In the genomic region with DNA sequence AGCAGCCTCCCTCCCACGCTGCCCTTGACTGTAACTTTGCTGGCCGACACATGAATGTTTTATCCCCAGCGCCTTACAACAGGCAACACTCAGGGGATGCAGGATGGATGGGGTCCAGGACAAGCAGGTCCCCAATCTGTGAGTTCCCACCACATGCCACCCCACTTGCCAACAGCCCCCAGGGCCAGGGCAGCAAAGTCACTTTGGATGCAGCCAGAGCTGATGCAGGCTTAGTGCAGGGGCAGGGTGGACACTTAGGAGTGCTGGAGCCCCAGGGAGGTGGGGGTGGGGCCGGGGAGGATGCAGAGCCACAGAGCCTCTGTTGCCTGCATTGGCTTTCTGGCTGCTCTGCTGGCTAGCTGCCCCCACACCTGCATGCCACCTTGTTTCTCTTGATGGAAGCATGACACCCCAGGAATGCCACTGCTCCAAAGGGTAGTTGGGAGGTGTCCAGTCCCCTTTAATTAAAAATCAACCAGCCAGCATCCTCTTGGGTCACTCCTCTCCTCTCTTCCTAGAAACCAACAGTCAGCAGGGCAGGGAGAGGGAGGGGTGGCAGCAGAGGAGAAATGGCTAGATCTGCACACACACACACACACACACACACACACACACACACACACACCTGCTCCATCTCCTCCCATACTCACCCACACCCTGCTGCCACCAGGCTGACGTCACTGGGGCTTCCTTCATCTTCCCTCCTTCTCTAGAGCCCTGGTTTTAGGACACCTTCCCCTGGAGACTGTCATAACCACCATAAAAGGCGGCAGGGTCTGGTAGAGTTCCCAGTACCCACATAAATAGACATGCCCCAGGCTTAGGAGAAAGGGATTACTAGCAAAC, we compare ENCODE assay signal across 16 mouse cellular contexts. TPM values are rescaled to one million over a fixed set of nuclear protein-coding genes. Genes with fewer than 3 reads are reported as not detected.
A peak's percentile ranks its signal among the peaks of the same experiment; 100 is the strongest.
DNase-seq lines count a peak whose midpoint lies in the region; ATAC-seq and TF ChIP-seq lines count a peak whose summit lies in the region.
"Had no signal": no experiment of that assay in that cellular context is flagged by ENCODE, and none has a peak within 500 bp of the region (broad histone marks: within the 10 kb centered on the region; RNA-seq: fewer than 3 reads in every experiment).

No protein-coding gene starts in this region.

- H3K4me2 ChIP-seq in kidney, embryonic 14.5 days (replicated peaks; ENCODE audit: low read depth, low read length), result no peak overlapping the region
- H3K4me2 ChIP-seq in midbrain, embryonic 13.5 days (replicated peaks), result no peak overlapping the region
- H3K4me2 ChIP-seq in midbrain, embryonic 16.5 days (ENCODE audit: low read length), result no peak overlapping the region
- H3K4me2 ChIP-seq: embryonic facial prominence, embryonic 13.5 days; limb, embryonic 15.5 days had no signal

- WGBS in cerebellum, adult 2 months, result 29% methylated on average over 6 of the region's 6 CpGs
- 69% methylated on average over 6 of the region's 6 CpGs for WGBS in kidney, embryonic 14.5 days
- 67% methylated on average over 6 of the region's 6 CpGs for WGBS in midbrain, embryonic 13.5 days
- 59% methylated on average over 6 of the region's 6 CpGs for WGBS in midbrain, embryonic 16.5 days

- no peak for DNase-seq in cerebellum, adult 2 months
- DNase-seq in cerebellum, adult 9-10 months, result no peak
- peak; percentile 21 for DNase-seq in kidney, adult 11 months
- peak; percentile 70 to 73 for DNase-seq in right cerebral cortex, postnatal 10 days (ENCODE audit: low spot score in 2 of 2)
- no peak for DNase-seq in adrenal gland, postnatal 10 days
- DNase-seq: adrenal gland, postnatal 25 days; heart, adult 2 months; lung, adult 18-20 months; lung, postnatal 4 days; thymus, postnatal 4 days had no signal

- peak overlapping the region; percentile 32; the same call in 1 of the 2 replicates for H3K27ac ChIP-seq in cerebellum, adult 2 months (ENCODE audit: insufficient read depth, low read length)
- H3K27ac ChIP-seq in kidney, embryonic 14.5 days (ENCODE audit: low read depth, low read length), result no peak overlapping the region
- H3K27ac ChIP-seq in midbrain, embryonic 13.5 days, result 0 out of 2 replicates have a peak overlapping the region, but pooled peaks have one; percentile 35
- H3K27ac ChIP-seq in midbrain, embryonic 16.5 days (ENCODE audit: low read length), result no peak overlapping the region
- H3K27ac ChIP-seq: embryonic facial prominence, embryonic 13.5 days; heart, adult 2 months; kidney, postnatal 0 days; limb, embryonic 15.5 days had no signal

- no peaks in the 10 kb centered on the region for H3K27me3 ChIP-seq in cerebellum, adult 2 months (ENCODE audit: control insufficient read depth, insufficient read depth, low read length)
- H3K27me3 ChIP-seq in kidney, embryonic 14.5 days (ENCODE audit: control insufficient read depth, insufficient read depth, low read length), result no peaks in the 10 kb centered on the region
- no peaks in the 10 kb centered on the region for H3K27me3 ChIP-seq in midbrain, embryonic 13.5 days
- no peaks in the 10 kb centered on the region for H3K27me3 ChIP-seq in midbrain, embryonic 16.5 days (ENCODE audit: control insufficient read depth, insufficient read depth, low read depth, low read length)
- H3K27me3 ChIP-seq: limb, embryonic 15.5 days had no signal

- no peaks in the 10 kb centered on the region for H3K36me3 ChIP-seq in kidney, embryonic 14.5 days (ENCODE audit: control insufficient read depth, insufficient read depth, low read length)
- H3K36me3 ChIP-seq in midbrain, embryonic 13.5 days, result no peaks in the 10 kb centered on the region
- no peaks in the 10 kb centered on the region for H3K36me3 ChIP-seq in midbrain, embryonic 16.5 days (ENCODE audit: control insufficient read depth, insufficient read depth, low read length)
- H3K36me3 ChIP-seq: embryonic facial prominence, embryonic 13.5 days; limb, embryonic 15.5 days had no signal

- no peak for TF ChIP-seq CTCF in cerebellum, adult 2 months (IDR thresholded peaks at IDR 0.05; ENCODE audit: borderline replicate concordance, insufficient read depth, low read depth, low read length)

- H3K4me1 ChIP-seq in cerebellum, adult 2 months (ENCODE audit: control insufficient read depth, insufficient read depth, low read length), result peaks cover 88% of the 10 kb centered on the region
- H3K4me1 ChIP-seq in kidney, embryonic 14.5 days (ENCODE audit: control insufficient read depth, insufficient read depth, low read length), result peaks cover 34% of the 10 kb centered on the region
- peaks cover 86% of the 10 kb centered on the region for H3K4me1 ChIP-seq in midbrain, embryonic 13.5 days (replicated peaks)
- H3K4me1 ChIP-seq in midbrain, embryonic 16.5 days (ENCODE audit: control insufficient read depth, insufficient read depth, low read length), result peaks cover 38% of the 10 kb centered on the region

- no peak overlapping the region for H3K4me3 ChIP-seq in cerebellum, adult 2 months (replicated peaks; ENCODE audit: insufficient read depth, low read depth, low read length)
- no peak overlapping the region for H3K4me3 ChIP-seq in kidney, embryonic 14.5 days (ENCODE audit: low read length)
- no peak overlapping the region for H3K4me3 ChIP-seq in midbrain, embryonic 13.5 days (replicated peaks)
- H3K4me3 ChIP-seq in midbrain, embryonic 16.5 days (ENCODE audit: low read depth, low read length), result no peak overlapping the region
- H3K4me3 ChIP-seq: embryonic facial prominence, embryonic 13.5 days; heart, adult 2 months; limb, embryonic 15.5 days had no signal

- no peak overlapping the region for H3K9ac ChIP-seq in kidney, embryonic 14.5 days (ENCODE audit: low read depth, low read length)
- H3K9ac ChIP-seq in midbrain, embryonic 13.5 days (replicated peaks), result 0 out of 2 replicates have a peak overlapping the region, but pooled peaks have one; percentile 14
- H3K9ac ChIP-seq in midbrain, embryonic 16.5 days (ENCODE audit: low read depth, low read length), result no peak overlapping the region
- H3K9ac ChIP-seq: embryonic facial prominence, embryonic 13.5 days; limb, embryonic 15.5 days had no signal

- no peak for ATAC-seq in kidney, embryonic 14.5 days (ENCODE audit: low FRiP score, low TSS enrichment)
- no peak for ATAC-seq in midbrain, embryonic 13.5 days
- no peak for ATAC-seq in midbrain, embryonic 16.5 days

- TF ChIP-seq POLR2A in cerebellum, adult 2 months (IDR thresholded peaks at IDR 0.05; ENCODE audit: borderline replicate concordance, insufficient read depth, low read length), result no peak

- H3K9me3 ChIP-seq in kidney, embryonic 14.5 days (ENCODE audit: control insufficient read depth, low read length), result no peaks in the 10 kb centered on the region
- no peaks in the 10 kb centered on the region for H3K9me3 ChIP-seq in midbrain, embryonic 13.5 days
- no peaks in the 10 kb centered on the region for H3K9me3 ChIP-seq in midbrain, embryonic 16.5 days (replicated peaks; ENCODE audit: control insufficient read depth, low read length, poor library complexity, severe bottlenecking)
- H3K9me3 ChIP-seq: embryonic facial prominence, embryonic 13.5 days; limb, embryonic 15.5 days had no signal

RNA-seq across cellular contexts. Expression of gene Coro2b, which starts 19.5 kb away (rescaled TPM):
- 210 and 244 TPM in 2 replicates for polyA plus RNA-seq in cerebellum, adult 2 months (2012; rRNA removed)
- 9.3 and 16.5 TPM in 2 replicates for polyA plus RNA-seq in kidney, embryonic 14.5 days (2014; fragmentation: Nextera tagmentation; extraction: Ambion mirVana)
- polyA plus RNA-seq in midbrain, embryonic 13.5 days (2015; fragmentation: Nextera tagmentation; extraction: Ambion mirVana), result 28.4 and 34.7 TPM in 2 replicates
- 32.0 and 33.4 TPM in 2 replicates for polyA plus RNA-seq in midbrain, embryonic 16.5 days (2015; fragmentation: Nextera tagmentation; extraction: Ambion mirVana)
- 10 to 100 TPM; 18.1 to 22.3 TPM for total RNA-seq in adrenal gland, postnatal 10 days (2021)

Comparison
In these comparisons a context has a peak if more than half of its experiments do, and no peak if none do; other contexts are left out.
1. H3K27ac ChIP-seq: peak in cerebellum, adult 2 months (single experiment) and midbrain, embryonic 13.5 days (single experiment); none in kidney, embryonic 14.5 days (single experiment) and midbrain, embryonic 16.5 days (single experiment).
2. DNase-seq: peak in kidney, adult 11 months (single experiment) and right cerebral cortex, postnatal 10 days (2 of 2); none in cerebellum, adult 2 months (0 of 2), cerebellum, adult 9-10 months (single experiment) and adrenal gland, postnatal 10 days (single experiment).